ENCODE assay signal across 8 mouse cellular contexts in the genomic region with DNA sequence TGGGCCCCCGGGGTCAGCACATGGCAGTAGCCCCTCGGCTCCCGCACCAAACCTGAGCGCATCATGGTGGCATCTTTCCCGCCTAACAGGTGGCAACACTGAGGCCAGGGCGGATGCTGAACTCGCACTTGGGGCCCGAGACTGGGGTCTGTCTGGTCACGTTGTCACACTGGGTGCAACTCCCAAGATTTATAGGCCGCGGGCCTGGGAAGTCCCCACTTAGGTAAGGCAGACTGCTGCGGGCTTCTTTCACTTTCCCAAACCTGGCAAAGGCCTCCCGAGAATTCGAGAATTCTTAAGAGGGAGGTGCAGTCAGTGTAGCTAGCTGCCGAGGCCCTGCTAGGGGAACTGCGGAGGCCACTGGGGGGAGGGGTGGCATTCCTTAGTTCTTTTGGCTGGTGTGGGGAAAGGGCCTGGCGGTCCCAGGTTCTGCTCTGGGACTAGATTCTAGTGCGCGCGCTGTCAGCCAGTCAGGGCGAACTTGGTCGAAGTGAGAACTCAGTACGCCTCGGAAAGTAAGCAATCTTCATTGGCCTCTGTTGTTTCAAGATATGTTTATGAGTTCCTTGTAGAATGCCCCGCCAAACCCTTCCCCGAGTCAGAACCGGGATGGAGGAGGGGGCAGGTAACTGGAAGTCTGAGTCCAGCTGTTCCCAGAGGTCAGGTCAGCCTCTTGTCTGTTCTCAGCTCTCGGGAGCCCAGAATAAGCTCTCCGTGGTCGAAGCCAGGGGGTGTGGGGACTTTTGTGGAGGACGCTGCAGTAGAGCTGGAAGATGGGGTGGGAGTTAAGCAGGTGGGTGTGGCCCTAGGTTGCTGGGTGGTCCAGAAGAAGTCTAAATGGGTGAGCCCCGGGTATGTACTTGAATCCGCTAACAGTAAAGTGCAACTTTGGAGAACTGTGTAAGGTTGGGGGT. TPM values are rescaled to one million over a fixed set of nuclear protein-coding genes. Genes with fewer than 3 reads are reported as not detected.
DNase-seq lines count a peak whose midpoint lies in the region; ATAC-seq and TF ChIP-seq lines count a peak whose summit lies in the region.

No protein-coding gene starts in this region.

- ATAC-seq in neural tube, embryonic 11.5 days (ENCODE audit: insufficient read depth, low FRiP score, low TSS enrichment): no peak
- ATAC-seq in embryonic facial prominence, embryonic 15.5 days (ENCODE audit: insufficient number of reproducible peaks, low FRiP score, low TSS enrichment, low read depth): peak; percentile 61
- ATAC-seq in intestine, embryonic 14.5 days (replicated peaks; ENCODE audit: low FRiP score, low TSS enrichment, low read depth): peak; percentile 36
- peak; percentile 71 for ATAC-seq in lung, postnatal 0 days
- no peak for ATAC-seq in erythroid progenitor cell, adult 5-6 weeks (replicated peaks; ENCODE audit: low FRiP score, poor library complexity, severe bottlenecking)

- peaks cover 14% of the 10 kb centered on the region for H3K4me1 ChIP-seq in neural tube, embryonic 11.5 days (ENCODE audit: control insufficient read depth, insufficient read depth, low read length)
- peaks cover 17% of the 10 kb centered on the region for H3K4me1 ChIP-seq in embryonic facial prominence, embryonic 15.5 days
- H3K4me1 ChIP-seq in intestine, embryonic 14.5 days (replicated peaks; ENCODE audit: control insufficient read depth, insufficient read depth, low read length): peaks cover 16% of the 10 kb centered on the region
- peaks cover 3% of the 10 kb centered on the region for H3K4me1 ChIP-seq in lung, postnatal 0 days (ENCODE audit: insufficient read depth, low read depth, low read length)

- H3K9me3 ChIP-seq in neural tube, embryonic 11.5 days (ENCODE audit: control insufficient read depth, low read length): no peaks in the 10 kb centered on the region
- H3K9me3 ChIP-seq in embryonic facial prominence, embryonic 15.5 days (replicated peaks): no peaks in the 10 kb centered on the region
- no peaks in the 10 kb centered on the region for H3K9me3 ChIP-seq in intestine, embryonic 14.5 days (ENCODE audit: control insufficient read depth, low read length)
- H3K9me3 ChIP-seq in lung, postnatal 0 days (ENCODE audit: low read length): no peaks in the 10 kb centered on the region

- peaks cover 26% of the 10 kb centered on the region for H3K27me3 ChIP-seq in neural tube, embryonic 11.5 days (ENCODE audit: control insufficient read depth, insufficient read depth, low read length)
- H3K27me3 ChIP-seq in embryonic facial prominence, embryonic 15.5 days: peaks cover 8% of the 10 kb centered on the region
- H3K27me3 ChIP-seq in intestine, embryonic 14.5 days (replicated peaks; ENCODE audit: control insufficient read depth, insufficient read depth, low read length): no peaks in the 10 kb centered on the region
- no peaks in the 10 kb centered on the region for H3K27me3 ChIP-seq in lung, postnatal 0 days (replicated peaks; ENCODE audit: insufficient read depth, low read length)

- TF ChIP-seq CTCF in lung, postnatal 0 days (IDR thresholded peaks at IDR 0.05): no peak

- DNase-seq in neural tube, embryonic 11.5 days (ENCODE audit: low spot score): peak; percentile 56
- no peak for DNase-seq in neural tube, embryonic 10.5 days (ENCODE audit: extremely low spot score, low spot score)
- peak; percentile 78 for DNase-seq in intestine, embryonic 14.5 days (ENCODE audit: low spot score)
- DNase-seq in lung, postnatal 0 days (ENCODE audit: low spot score): peak; percentile 74
- no peak for DNase-seq in c-Kit-positive CD71-positive TER-119-positive erythroid progenitor cells, embryonic 14.5 days (ENCODE audit: low spot score)
- no peak for DNase-seq in frontal cortex, postnatal 25 days (ENCODE audit: low spot score in 2 of 2)

- peak overlapping the region; percentile 33 for H3K4me2 ChIP-seq in neural tube, embryonic 11.5 days (ENCODE audit: low read depth)
- H3K4me2 ChIP-seq in embryonic facial prominence, embryonic 15.5 days (replicated peaks): peak overlapping the region; percentile 77
- H3K4me2 ChIP-seq in intestine, embryonic 14.5 days (ENCODE audit: low read length): peak overlapping the region; percentile 93
- H3K4me2 ChIP-seq in lung, postnatal 0 days (replicated peaks; ENCODE audit: low read depth, low read length): peak overlapping the region; percentile 82

- H3K27ac ChIP-seq in neural tube, embryonic 11.5 days (ENCODE audit: low read depth, low read length): no peak overlapping the region
- no peak overlapping the region for H3K27ac ChIP-seq in embryonic facial prominence, embryonic 15.5 days (replicated peaks)
- peak overlapping the region; percentile 43; the same call in 1 of the 2 replicates for H3K27ac ChIP-seq in intestine, embryonic 14.5 days (ENCODE audit: low read depth)
- H3K27ac ChIP-seq in lung, postnatal 0 days (ENCODE audit: low read length): peak overlapping the region; percentile 78

- no peaks in the 10 kb centered on the region for H3K36me3 ChIP-seq in neural tube, embryonic 11.5 days (ENCODE audit: control insufficient read depth, insufficient read depth, low read length)
- no peaks in the 10 kb centered on the region for H3K36me3 ChIP-seq in embryonic facial prominence, embryonic 15.5 days
- H3K36me3 ChIP-seq in intestine, embryonic 14.5 days (ENCODE audit: control insufficient read depth, insufficient read depth, low read length): no peaks in the 10 kb centered on the region
- no peaks in the 10 kb centered on the region for H3K36me3 ChIP-seq in lung, postnatal 0 days (ENCODE audit: insufficient read depth, low read length)

- H3K4me3 ChIP-seq in neural tube, embryonic 11.5 days (ENCODE audit: low read depth, low read length): peak overlapping the region; percentile 10; the same call in 1 of the 2 replicates
- peak overlapping the region; percentile 42 for H3K4me3 ChIP-seq in embryonic facial prominence, embryonic 15.5 days (replicated peaks)
- H3K4me3 ChIP-seq in intestine, embryonic 14.5 days (ENCODE audit: low read depth, low read length): peak overlapping the region; percentile 43
- peak overlapping the region; percentile 50 for H3K4me3 ChIP-seq in lung, postnatal 0 days (ENCODE audit: low read depth, low read length)

- TF ChIP-seq EP300 in lung, postnatal 0 days (IDR thresholded peaks at IDR 0.05): no peak

- H3K9ac ChIP-seq in neural tube, embryonic 11.5 days (ENCODE audit: low read length): no peak overlapping the region
- H3K9ac ChIP-seq in embryonic facial prominence, embryonic 15.5 days: peak overlapping the region; percentile 16; the same call in 1 of the 2 replicates
- H3K9ac ChIP-seq in intestine, embryonic 14.5 days (ENCODE audit: low read length): peak overlapping the region; percentile 49
- peak overlapping the region; percentile 43 for H3K9ac ChIP-seq in lung, postnatal 0 days (replicated peaks; ENCODE audit: low read depth)

- 5% methylated on average over 33 of the region's 33 CpGs for WGBS in neural tube, embryonic 11.5 days
- WGBS in embryonic facial prominence, embryonic 15.5 days: 5% methylated on average over 33 of the region's 33 CpGs
- WGBS in intestine, embryonic 14.5 days: 6% methylated on average over 33 of the region's 33 CpGs
- WGBS in lung, postnatal 0 days: 4% methylated on average over 33 of the region's 33 CpGs

RNA-seq across cellular contexts. Expression of gene Arhgap8, which starts 0.7 kb away (rescaled TPM):
- polyA plus RNA-seq in neural tube, embryonic 11.5 days (2014; fragmentation: Nextera tagmentation; extraction: Ambion mirVana): 3.0 and 4.9 TPM in 2 replicates
- 4.8 and 6.3 TPM in 2 replicates for polyA plus RNA-seq in embryonic facial prominence, embryonic 15.5 days (2015; fragmentation: Nextera tagmentation; extraction: Ambion mirVana)
- 13.8 and 15.2 TPM in 2 replicates for polyA plus RNA-seq in intestine, embryonic 14.5 days (2014; fragmentation: Nextera tagmentation; extraction: Ambion mirVana)
- polyA plus RNA-seq in lung, postnatal 0 days (2015; fragmentation: Nextera tagmentation; extraction: Ambion mirVana): 15.9 and 19.4 TPM in 2 replicates
- not detected in 2 replicates for total RNA-seq in erythroid progenitor cell, adult 5-6 weeks (2015; ENCODE audit: low replicate concordance)
- not detected in 2 replicates for total RNA-seq in erythroid progenitor cell, adult 5-6 weeks (2017; ENCODE audit: low replicate concordance)

RNA-seq across cellular contexts. Expression of gene Prr5, which starts 51.1 kb away (rescaled TPM):
- polyA plus RNA-seq in neural tube, embryonic 11.5 days (2014; fragmentation: Nextera tagmentation; extraction: Ambion mirVana): 17.5 and 19.3 TPM in 2 replicates
- 31.4 and 34.6 TPM in 2 replicates for polyA plus RNA-seq in embryonic facial prominence, embryonic 15.5 days (2015; fragmentation: Nextera tagmentation; extraction: Ambion mirVana)
- polyA plus RNA-seq in intestine, embryonic 14.5 days (2014; fragmentation: Nextera tagmentation; extraction: Ambion mirVana): 40.8 and 43.7 TPM in 2 replicates
- 8.8 and 9.2 TPM in 2 replicates for polyA plus RNA-seq in lung, postnatal 0 days (2015; fragmentation: Nextera tagmentation; extraction: Ambion mirVana)
- 5.4 TPM in 1 of 2 replicates, not detected in the other for total RNA-seq in erythroid progenitor cell, adult 5-6 weeks (2015; ENCODE audit: low replicate concordance)
- 0.39 TPM in 1 of 2 replicates, not detected in the other for total RNA-seq in erythroid progenitor cell, adult 5-6 weeks (2017; ENCODE audit: low replicate concordance)

Comparison
In these comparisons a context has a peak if more than half of its experiments do, and no peak if none do; other contexts are left out.
1. DNase-seq: peak in neural tube, embryonic 11.5 days (single experiment), intestine, embryonic 14.5 days (single experiment) and lung, postnatal 0 days (single experiment); none in neural tube, embryonic 10.5 days (single experiment), c-Kit-positive CD71-positive TER-119-positive erythroid progenitor cells, embryonic 14.5 days (single experiment) and frontal cortex, postnatal 25 days (0 of 2).
2. ATAC-seq: peak in embryonic facial prominence, embryonic 15.5 days (single experiment), intestine, embryonic 14.5 days (single experiment) and lung, postnatal 0 days (single experiment); none in neural tube, embryonic 11.5 days (single experiment) and erythroid progenitor cell, adult 5-6 weeks (single experiment).
3. H3K27ac ChIP-seq: peak in intestine, embryonic 14.5 days (single experiment) and lung, postnatal 0 days (single experiment); none in neural tube, embryonic 11.5 days (single experiment) and embryonic facial prominence, embryonic 15.5 days (single experiment).
4. H3K4me2 ChIP-seq: peak in every context shown above with its lines; median percentile 93 in intestine, embryonic 14.5 days; 82 in lung, postnatal 0 days; 77 in embryonic facial prominence, embryonic 15.5 days; 33 in neural tube, embryonic 11.5 days.
5. Peak in every context shown above with its lines, with median percentiles within 50 percentile points of each other: H3K4me3 ChIP-seq.